Mouse (Mus musculus): ENCODE measurements around the gene Banf2.

Gene Banf2

DNA sequence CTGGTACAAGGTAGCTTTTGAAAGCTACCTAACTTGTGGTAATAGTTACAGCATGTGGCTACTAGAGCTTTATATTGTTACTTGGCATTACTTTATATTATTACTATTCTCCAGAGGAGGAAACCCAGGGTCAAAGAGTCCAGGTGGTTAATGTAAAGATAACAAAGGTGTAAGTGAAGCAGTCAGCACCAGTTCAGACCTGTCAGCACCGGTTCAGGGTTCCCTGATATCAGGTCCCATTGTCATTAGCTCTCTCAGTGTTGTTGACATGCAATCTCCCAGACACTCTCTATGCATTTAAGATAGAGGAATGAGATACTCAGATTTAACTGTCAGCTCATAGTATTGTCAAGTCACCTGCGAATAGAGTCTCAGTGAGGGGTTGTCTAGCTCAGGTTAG is 75.0 kb downstream of the Banf2 start:
- no peak for DNase-seq

DNA sequence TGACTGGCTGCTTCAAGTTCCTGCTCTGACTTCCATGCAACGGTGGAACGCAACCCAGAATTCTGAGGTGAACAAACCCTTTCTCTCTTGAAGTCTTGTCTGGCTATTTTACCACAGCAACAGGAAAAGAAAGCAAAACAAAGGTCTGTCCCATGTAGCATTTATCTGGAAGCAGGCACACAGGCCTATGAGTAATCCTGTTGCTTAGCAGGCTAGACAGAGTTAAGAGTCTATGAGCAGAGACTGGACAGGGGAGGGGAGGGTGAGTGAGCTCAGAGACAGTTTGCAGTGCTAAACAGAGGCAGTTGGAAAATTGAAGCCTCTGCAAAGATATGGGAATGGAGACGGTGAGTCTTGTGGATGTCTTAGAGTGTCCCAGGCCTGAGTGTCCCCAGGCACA is 75.5 kb downstream of the Banf2 start:
- DNase-seq, result no peak

DNA sequence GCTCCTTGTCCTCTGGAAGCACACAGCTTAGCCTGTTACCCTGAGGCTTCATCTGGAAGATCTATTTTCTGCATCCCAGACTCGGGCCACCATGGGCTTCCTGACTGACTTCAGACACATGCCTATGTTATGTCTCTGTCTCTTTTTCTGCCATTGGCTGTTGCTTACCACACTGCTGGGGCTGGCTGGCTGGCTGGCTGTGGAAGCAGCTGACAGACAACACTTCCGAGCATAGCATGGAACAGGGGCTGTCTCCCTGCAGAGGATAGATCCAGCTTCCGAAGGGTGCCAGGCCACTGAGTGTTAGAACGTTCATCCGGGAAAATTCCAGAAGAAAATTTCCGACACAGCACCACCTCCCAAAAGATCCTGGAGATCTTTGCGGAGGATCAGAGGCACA is 79.1 kb downstream of the Banf2 start:
- DNase-seq, result no peak

DNA sequence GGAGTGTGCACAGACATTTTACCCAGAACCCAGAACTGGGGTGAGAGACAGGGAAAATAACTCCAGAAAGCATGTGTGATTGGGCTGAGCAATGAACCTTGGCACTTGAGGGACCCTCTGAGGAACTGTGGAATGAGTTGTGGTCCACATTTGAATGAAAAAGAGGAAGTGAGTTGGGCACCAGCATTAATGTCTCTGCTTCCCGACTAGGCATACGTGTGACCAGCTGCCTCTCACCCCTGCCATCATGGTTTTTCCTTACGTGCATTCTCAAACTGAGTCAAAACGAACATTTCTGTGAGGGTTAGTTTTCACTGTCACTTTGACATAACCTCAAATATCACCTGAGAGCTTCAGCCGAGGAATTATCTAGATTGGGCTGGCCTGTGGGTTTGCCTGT is 79.8 kb downstream of the Banf2 start:
- no peak for DNase-seq

DNA sequence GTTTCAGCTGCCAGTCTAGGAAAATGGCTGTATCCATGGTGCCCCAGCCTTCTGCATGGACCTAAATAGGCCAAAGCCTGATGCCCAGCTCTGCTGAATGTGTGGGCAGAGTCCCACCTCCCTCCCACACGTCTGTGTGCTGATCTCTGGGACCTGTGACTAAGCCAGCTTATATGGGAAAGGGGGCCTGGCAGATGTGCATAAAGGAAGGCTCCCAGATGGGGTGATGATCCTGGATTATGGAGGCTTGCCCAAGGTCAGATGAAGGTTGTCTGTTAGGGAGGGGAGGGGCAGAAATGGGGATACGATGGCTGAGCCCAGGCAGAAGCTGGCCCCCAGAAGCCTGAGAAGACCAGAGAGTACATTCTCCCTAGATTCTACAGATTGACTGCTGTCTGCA is 85.2 kb downstream of the Banf2 start:
- no peak for DNase-seq

DNA sequence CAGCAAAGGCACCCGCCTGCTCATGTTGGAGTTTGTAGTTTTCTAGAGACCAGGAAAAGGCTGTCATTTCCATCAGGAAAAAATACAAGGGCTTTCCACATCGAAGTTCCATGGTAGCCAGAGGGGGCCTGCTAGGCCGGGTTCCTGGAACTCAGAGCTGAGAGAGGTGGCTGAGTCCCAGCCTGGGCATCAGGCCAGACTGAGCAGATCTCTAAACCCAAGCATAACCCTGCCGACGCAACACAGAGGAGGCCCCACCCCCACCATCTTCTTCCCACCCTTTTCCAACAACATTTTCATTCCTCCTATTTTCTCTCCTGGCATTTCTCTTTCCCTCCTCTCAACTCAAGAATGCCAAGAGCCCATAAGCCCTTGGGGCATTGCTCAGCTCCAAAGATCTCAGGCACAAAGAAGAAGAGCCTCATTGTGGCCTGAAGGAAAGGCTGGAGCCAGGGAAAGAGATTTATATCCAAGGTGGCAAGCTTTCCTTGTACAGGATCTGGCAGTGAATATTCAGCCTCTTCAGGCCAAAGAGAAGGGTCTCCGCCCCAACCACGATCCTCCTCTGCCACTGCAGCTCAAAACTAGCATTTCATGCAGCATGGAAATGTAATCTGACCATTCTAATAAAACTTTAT is 87.4 kb downstream of the Banf2 start:
- DNase-seq, result peak in 1 of 2 experiments; percentile 5

DNA sequence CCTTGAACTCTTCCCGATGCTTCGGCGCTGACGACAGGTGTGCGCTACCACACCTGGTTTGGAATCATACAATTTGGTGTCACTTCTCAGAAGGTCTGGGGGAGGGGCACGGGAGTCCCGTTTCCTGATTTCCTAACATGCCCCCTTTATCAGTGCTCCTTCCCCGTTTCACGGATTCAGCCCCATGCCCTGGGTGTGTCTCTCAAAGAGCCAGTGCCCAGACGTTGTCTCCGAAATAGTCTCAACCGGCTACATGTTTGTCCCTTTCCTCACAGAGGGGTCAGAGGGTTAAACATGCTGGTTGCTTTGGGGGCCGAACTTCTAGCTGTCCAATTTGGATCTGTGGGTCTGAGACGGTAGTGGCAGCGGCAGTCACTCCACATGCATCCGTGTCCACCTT is 89.2 kb downstream of the Banf2 start:
- DNase-seq, result no peak
